Mouse (Mus musculus) T-helper 17 cell (primary cell): ENCODE measurements around the gene Ankle2.

ENCODE experiments used
- in situ Hi-C, 2 experiments: fragments of 300-600 bp; cut with MboI, MseI; formaldehyde crosslinking; loops; 1 replicate in 1 of 2; 2 replicates in 1 of 2; pipeline ENCODE4 v1.15.1; 2025; ENCODE audit warnings: high pct_unique_total_duplicates in 2 of 2

Ankle2 gene

DNA sequence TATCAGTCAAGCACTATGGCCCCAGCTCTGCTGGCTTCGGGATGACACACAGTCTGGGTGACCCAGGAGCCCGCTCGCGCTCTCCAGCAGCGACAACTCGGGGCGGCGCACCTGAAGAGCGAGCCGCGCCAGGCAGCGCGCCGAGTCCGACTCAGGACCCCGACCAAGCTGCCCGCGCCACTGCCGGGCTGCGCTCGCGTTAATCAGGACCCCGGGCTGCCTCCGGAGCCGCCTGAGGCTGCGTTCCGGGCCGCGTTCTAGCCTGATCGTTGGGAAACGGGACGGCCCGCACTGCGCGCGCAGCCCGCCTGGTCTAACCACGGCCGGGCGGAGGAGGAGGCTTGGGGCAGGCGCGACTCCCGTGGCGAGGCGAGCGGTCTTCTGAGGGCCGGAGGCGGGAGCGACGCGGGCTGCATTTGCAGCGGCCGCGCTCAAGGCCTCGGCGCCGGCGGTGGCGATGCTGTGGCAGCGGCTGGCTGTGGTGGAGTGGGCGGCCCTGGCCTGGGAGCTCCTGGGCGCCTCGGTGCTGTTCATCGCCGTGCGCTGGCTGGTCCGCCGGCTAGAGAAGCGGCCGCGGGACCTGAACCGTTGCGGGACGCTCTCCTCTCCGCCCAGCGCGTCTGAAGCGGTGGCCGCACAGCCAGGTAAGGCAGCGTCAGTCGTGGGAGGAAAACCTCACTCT lies at the start of gene Ankle2:
Ankle2 (plus strand) TSS at position 225 of the 682 bp plus-strand sequence.
- in situ Hi-C loops: loop anchor here in 1 of 2 experiments (5.0 kb wide), 1 partner anchor 41 kb away; no protein-coding TSS in a partner anchor

DNA sequence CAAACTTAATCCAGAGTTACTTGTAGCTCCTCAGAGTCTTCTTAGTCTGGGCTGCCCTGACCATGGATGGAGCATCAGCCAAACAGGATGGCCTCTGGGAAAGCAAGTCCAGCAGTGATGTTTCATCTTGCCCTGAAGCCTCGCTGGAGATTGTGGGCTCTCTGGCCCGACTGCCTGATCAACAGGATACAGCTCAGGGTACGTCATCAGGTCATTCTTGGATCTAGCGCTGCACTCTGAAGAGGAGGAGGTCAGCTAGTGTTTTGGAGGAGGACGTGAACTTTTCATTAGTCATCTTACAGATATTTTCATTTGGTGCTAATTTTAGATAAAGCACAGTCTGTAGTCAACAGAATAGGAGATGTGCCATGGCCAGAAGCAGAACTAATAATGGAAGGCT lies 49.1 kb upstream of the Ankle2 start:
- in situ Hi-C loops: no loop called here

DNA sequence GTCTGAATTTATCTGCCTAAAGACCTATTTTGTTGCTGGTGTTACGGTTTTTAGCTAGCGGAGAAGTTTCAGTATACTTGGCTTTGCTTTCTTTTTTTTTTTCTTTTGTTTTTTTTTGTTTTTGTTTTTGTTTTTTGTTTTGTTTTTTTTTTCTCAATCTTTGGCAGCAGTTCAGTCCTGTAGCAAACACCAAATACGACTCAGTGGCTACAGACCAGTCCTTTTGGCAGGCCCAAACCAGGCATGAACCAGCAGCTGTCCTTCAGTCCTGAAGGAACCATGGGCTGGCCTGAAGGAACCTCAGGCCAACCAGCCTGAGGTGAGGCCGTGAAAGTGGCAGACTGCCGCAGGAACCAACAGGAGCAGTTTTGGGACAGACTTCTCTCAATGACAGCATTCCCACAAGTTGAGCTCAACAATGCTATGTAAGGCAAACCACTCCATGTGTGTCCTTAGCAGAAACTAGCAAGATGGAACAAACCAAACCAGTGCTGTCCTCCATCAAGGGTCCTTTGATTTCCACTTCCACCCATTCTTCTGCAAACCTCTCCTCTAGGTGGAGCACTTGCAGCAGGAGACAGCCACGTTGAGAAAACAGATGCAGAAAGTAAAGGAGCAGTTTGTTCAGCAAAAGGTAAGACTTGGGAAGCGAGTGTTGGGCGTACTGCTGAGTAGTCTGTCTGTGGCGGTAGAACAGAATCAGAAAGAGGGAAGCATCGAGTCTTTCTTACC lies 27.5 kb upstream of the Ankle2 start:
- in situ Hi-C loops: no loop called here

DNA sequence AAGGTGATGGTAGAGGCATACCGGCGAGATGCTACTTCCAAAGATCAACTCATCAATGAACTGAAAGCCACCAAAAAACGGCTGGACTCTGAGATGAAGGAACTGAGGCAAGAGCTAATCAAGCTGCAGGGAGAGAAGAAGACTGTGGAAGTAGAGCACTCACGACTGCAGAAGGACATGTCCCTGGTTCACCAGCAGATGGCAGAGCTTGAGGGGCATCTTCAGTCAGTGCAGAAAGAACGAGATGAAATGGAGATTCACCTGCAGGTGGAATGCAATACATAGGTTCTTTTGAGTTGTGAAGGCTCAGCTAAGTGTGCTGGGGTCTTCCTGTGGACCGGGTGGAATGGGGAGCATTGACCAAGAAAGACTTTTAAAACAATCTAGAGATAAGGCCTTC lies 26.0 kb upstream of the Ankle2 start:
- in situ Hi-C loops: no loop called here

DNA sequence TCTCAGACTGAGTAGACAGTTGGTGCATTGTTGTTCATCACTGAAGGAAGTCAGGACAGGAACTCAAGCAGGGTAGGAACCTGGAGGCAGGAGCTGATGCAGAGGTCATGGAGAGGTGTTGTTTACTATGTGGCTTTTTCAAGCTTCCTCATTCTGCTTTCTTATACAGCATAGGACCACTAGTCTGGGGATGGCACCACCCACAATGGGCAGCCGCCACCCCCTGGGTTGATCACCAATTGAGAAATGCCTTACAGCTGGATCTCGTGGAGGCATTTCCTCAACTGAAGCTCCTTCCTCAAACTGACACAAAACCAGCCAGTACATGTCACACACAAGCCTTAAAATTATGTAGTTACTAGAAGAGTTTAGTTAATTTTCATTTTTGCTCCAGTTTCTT lies 19.5 kb upstream of the Ankle2 start:
- in situ Hi-C loops: no loop called here

DNA sequence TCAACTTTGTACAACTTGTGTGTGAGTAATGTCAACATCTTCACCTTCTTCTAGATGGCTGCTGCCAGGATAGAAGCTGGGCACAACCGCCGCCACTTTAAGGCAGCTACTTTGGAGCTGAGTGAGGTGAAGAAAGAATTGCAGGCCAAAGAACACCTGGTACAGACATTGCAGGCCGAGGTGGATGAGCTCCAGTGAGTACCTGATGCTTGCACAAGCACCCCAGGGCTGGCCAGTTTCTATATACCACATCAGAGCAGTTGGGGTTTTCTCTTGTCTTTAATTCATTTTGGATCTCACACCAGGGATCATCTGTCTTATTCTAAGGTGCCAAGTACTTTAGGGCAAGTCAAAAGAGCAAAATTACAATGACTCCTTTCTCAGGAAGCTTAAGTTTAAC lies 14.0 kb upstream of the Ankle2 start:
- in situ Hi-C loops: no loop called here

DNA sequence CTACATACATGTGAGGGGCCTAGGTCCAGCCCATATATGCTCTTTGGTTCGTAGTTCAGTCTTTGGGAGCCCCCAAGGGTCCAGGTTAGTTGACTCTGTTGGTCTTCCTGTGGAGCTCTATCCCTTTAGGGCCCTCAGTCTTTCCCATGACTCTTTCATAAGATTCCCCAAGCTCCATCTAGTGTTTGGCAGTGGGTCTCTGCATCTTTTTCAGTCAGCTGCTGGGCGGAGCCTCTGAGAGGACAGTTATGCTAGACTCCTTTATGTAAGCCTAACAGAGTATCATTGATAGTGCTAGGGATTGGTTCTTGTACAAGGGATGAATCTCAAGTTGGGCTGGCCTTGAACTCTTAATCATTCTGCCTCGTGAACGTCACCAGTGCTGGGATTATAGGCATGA lies 10.5 kb upstream of the Ankle2 start:
- in situ Hi-C loops: no loop called here

DNA sequence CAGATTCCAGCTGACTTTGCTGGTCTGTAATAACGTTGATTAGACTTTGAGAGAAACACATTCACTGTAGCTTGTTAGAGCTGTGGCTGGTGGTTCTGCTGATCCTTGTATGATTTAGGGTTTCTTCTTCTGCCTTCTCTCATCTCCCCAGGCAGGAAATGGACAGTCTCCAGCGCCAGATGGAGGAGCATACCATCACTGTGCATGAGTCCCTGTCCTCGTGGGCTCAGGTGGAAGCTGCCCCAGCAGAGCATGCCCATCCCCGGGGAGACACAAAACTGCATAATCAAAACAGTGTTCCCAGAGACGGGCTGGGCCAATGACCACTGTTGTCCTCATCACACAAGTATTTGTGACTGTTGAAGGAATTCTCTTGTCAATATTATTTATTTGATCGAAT lies 8.0 kb upstream of the Ankle2 start:
- in situ Hi-C loops: no loop called here

DNA sequence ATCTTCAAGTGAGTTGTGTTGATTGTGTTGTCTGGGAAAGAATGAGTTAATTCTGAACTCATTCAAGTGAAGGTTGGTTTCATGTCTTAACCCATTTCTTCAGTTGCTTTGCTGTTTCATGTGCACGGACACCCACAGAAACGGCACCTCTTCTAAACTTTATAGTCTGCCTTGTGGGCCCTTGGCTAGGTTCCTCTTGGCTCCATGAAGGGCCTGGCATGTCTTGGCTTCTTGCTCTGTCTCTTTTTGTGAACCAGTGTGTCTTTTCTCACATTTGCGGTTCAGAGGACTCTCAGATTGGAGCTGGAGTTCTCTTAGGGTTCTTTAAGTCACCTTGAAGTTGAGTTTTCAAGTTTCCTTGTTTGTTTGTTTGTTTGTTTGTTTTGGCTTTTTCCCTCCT lies 5.7 kb upstream of the Ankle2 start:
- in situ Hi-C loops: no loop called here

DNA sequence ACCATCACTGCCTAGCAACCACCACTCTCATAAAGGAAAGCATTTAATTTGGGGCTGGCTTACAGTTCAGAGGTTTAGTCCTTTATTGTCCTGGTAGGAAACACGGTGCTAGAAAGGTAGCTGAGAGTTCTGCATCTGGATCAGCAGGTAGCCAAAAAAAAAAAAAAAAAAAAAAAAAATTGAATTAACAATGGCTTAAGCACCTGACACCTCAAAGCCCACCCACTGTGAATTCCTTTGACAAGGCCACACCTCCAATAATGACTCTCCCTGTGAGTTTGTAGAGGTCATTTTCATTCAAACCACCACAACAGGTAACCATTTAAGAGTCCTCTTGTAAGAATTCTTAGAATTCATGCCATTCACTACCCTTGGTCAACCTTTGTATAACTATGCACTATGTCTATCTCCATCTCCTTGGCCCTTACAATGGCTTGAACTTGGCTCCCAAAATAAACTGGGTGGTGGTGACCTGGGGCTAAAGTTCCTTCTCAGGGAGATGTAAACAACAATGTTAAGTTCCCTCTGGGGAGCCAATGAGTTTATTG lies 3.4 kb upstream of the Ankle2 start:
- in situ Hi-C loops: no loop called here

DNA sequence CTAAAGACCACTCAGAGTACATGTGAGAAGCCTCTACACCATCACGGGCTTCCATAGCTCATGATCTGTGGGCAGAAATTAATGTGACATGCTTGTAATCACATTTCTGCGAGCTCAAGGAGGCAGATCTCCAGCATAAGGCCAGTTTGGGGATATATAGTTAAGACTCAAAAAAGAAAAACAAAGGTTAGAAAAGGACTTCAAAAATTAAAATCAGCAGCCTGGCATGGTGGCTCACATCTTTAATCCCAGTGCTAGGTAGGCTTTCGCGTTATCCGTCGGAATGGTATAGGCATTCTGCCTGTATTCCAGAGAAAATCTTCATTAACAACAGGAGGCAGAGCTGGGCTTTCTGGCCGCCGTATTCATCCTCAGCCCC lies 414 bp upstream of the Ankle2 start:
- in situ Hi-C loops: loop anchor here in 1 of 2 experiments (5.0 kb wide), 1 partner anchor 42 kb away; no protein-coding TSS in a partner anchor

DNA sequence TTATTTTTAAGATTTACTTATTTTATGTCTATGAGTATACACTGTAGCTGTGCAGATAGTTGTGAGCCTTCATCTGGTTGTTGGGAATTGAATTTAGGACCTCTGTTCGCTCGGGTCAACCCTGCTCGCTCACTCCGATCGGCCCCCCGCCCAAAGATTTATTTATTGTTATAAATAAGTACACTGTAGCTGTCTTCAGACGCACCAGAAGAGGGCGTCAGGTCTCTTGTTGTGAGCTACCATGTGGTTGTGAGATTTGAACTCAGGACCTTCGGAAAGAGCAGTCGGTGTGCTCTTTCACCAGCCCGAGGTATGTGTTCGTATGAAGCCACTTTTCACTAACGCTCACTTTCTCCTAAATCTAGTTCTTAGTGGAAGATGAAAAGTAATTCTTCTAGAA lies 834 bp downstream of the Ankle2 start:
- in situ Hi-C loops: loop anchor here in 1 of 2 experiments (5.0 kb wide), 1 partner anchor 41 kb away; no protein-coding TSS in a partner anchor

DNA sequence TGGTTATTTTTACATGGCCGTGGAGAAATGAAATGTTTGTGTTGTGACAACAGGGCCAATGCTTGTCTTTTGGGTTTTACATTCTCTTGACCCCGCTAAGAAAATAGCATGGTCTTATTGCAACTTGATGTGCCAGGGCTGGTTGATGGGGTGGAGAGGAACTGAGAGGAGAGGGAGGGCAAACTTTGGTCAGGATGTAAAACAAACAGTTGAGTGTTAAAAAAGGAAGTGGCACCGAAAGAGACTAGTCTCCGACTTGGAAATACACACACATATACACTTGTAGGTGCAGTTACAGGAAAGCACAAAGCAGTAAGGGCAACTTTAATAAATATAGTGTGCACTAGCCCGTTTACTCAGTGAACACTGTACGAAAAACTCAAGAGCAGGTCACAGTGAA lies 1.5 kb downstream of the Ankle2 start:
- in situ Hi-C loops: loop anchor here in 1 of 2 experiments (5.0 kb wide), 1 partner anchor 40 kb away; no protein-coding TSS in a partner anchor

DNA sequence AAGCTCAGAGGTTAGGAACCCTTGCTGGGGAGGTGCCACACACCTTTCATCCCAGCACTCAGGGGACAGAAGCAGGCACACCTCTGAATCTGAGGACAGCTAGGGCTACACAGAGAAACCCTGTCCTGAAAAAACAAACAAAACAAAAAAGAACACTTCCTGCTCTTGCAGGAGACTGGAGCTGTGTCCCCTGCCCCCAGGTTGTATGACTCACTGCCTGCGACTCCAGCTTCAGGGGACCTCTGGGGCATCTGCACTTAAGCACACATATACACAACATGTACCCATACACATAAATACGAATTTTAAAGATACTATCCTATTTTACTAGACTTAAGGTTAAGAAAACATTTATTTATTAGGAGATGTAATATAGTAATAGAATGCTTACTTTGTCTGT lies 13.3 kb downstream of the Ankle2 start:
- in situ Hi-C loops: no loop called here

DNA sequence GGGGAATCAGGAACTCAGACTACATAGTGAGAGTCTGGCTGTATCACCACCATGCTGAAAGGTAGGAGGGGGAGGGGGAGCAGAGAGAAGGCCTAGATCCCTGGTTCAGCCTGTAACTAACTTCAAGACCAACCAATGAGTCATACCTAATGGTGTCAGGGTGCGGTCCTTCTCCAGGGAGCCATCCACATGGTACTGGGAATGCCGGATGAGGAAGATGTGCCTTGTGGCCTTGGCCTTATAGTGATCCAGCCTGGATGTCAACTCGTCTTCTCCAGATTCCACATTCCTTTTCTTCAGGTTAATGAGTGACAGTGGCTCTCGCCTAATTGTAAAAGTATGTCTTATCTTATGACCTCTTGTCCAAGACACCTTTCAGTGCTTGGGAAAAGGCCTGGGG lies 36.1 kb downstream of the Ankle2 start:
- in situ Hi-C loops: no loop called here

DNA sequence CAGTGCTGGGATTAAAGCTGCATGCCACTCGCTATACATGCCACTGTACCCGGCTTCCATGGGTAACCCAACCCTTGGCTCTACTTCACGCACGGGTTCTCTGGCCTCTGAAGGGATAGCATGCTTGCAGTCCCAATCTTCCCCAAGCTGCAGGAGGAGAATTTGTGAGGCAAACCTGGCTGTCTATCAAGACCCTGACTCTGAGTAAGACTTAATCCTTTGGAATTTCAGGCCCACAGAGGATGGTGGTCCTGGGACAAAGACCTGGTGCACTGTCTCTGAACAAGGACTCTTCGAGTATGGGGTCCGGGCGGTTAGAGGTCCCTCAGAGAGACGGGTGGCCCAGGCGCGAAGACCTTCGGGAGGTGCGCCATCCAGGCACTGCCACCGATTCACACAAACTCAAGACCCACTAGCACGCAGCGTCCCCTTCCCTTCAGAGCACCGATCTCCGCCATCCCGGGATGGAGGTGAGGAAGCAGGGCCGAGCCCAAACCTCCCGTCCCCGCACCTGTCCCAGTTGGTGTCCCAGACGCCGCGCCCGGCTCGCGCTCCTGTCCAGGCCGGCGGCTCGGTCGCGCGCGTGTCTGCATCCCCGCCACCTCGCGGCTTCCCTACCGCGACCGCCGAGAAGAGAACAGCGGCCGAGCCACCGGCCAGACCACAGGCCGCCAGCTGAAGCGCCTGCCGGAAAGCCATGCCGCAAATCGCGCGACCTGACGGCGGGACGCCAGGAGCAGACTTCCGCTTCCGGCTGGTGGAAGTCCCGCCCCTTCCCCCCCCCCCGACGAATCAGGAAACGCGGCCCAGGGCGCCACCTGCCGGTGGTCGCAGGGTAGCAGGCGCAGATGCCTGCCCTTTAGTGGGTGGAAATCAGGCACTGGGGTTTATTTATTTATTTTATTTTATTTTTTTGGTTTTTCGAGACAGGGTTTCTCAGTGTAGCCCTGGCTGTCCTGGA lies 38.6 kb downstream of the Ankle2 start, which contains the start of gene Pgam5:
Pgam5 (minus strand) TSS at position 773 of the 961 bp plus-strand sequence.
- in situ Hi-C loops: loop anchor here (5.0 to 10.0 kb wide), 3 partner anchors 37 to 2005 kb away; partner anchors contain the start of genes Ankle2 (in 1 of the 2) and Tpst2 (in 1 of the 2)

DNA sequence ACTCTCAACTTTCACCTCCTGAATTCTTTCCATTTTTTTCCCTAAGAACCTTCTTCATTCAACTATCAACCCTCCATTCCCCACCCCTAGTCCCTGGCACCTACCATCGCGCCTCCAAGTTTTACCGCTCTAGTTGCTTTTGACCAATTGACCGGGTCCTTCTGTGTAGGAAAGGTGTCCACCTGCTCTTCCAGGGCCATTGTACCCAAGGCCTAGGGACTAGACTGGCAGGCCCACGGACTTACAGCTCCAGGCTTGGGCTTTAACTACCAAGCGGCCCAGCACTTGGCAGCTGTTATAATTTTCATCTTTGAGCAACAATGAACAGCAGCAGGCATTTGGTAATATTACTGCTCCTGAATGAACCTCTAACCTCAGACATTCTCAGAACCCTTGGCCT lies 39.4 kb downstream of the Ankle2 start:
- in situ Hi-C loops: loop anchor here (5.0 to 10.0 kb wide), 3 partner anchors 38 to 2005 kb away; partner anchors contain the start of genes Ankle2 (in 1 of the 2) and Tpst2 (in 1 of the 2)

DNA sequence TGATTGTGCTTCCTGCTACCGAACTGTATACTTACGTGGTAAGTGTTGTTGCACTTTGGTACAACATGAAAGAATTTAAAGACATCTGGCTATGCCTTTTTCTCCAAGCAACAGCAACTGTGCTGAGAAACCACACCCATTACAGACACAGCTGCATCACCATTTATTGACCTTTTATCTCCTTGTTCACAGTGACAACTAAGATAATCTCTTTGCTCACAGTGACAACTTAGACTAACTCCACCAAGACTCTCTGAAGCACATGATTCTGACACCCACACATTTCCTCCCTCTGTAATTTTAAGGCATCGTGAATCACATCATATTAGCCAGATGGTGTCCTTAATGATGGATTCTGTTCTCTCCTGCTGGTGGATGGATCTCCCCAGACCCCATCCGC lies 43.3 kb downstream of the Ankle2 start:
- in situ Hi-C loops: loop anchor here (5.0 to 10.0 kb wide), 3 partner anchors 42 to 2001 kb away; partner anchors contain the start of genes Ankle2 (in 1 of the 2) and Tpst2 (in 1 of the 2)

DNA sequence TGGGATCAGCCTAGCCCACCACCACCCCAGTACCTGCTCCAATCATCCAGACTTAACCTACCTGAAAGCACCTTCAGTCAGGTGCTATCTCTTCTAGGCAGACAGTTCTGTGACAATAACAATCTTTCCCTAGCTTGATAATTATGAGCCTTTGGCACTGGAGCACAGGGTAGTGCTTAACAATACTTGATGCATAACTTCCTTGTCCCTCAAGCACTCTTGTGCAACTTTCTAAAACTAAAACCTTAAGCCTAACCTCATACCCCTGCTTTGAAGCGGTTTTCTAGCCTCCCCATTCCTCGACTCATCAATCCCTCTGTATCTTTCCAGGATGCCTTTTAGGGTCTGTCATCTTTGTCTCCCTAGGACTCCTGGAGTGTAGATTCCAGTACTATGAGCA lies 44.0 kb downstream of the Ankle2 start:
- in situ Hi-C loops: loop anchor here (5.0 to 25.0 kb wide), 4 partner anchors 43 to 2000 kb away; partner anchors contain the start of genes Ankle2 (in 1 of the 2) and Tpst2 (in 1 of the 2)

DNA sequence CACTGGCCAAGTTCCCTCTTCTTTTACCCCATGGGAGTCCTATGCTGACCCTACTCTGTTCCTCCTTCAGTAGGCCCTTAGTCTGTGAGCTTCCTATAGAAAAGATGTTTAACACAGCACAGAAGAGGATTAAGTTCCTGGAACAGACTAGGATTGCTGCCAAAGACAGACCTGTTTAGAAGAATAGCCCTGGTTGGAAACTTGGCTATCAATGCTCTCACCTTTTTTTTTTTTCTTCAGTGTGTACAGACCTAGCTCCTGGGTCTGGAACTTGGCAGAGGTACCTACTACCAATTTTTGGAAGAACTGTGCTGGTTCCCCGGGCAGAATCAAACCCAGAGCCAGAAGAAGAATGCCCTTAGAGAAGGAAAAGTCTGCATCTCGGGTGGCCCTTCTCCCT lies 45.6 kb downstream of the Ankle2 start:
- in situ Hi-C loops: loop anchor here in 1 of 2 experiments (10.0 to 25.0 kb wide), 3 partner anchors 662 to 1998 kb away; partner anchors contain the start of gene Tpst2

DNA sequence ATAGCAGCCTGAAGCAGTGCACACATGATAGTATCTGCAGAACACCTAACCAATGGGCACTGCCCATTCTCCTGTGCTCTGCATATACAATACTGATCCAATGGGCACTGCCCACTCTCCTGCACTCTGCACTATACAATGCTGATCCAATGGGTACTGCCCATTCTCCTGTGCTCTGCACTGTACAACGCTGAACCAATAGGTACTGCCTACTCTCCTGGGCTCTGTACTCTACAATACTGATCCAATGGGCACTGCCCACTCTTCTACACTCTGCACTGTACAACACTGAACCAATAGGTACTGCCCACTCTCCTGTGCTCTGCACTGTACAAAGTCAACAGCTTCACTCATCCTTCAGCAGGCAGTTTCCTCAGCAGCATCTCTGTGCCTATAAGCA lies 46.1 kb downstream of the Ankle2 start:
- in situ Hi-C loops: loop anchor here in 1 of 2 experiments (10.0 to 25.0 kb wide), 3 partner anchors 662 to 1998 kb away; partner anchors contain the start of gene Tpst2
